1 mouse cellular context compared by ENCODE assay signal in genomic region chr1:171465749-171466412, GRCm38 (mm10).
TF ChIP-seq lines count a peak whose summit lies in the region.

No protein-coding gene starts in this region.

TF ChIP-seq in MEL, 35 proteins besides CTCF, POLR2A, EP300 and RAD21:
- no peak for TF ChIP-seq USF2 (IDR thresholded peaks at IDR 0.05; ENCODE audit: borderline replicate concordance in 1 of 2, insufficient read depth in 1 of 2, low read depth in 1 of 2, low read length in 2 of 2)
- TF ChIP-seq TBP (IDR thresholded peaks at IDR 0.05; ENCODE audit: low read depth, low read length), result peak; percentile 71
- peak; percentile 68 for TF ChIP-seq ZNF384 (IDR thresholded peaks at IDR 0.05; ENCODE audit: low read depth, low read length)
- TF ChIP-seq MXI1 (IDR thresholded peaks at IDR 0.05; ENCODE audit: low read depth, low read length), result no peak
- no peak for TF ChIP-seq POLR2AphosphoS5 (IDR thresholded peaks at IDR 0.05; ENCODE audit: borderline replicate concordance, low read depth, low read length)
- no peak for TF ChIP-seq POLR2AphosphoS2 (IDR thresholded peaks at IDR 0.05; ENCODE audit: low read length)
- TF ChIP-seq RCOR1 (IDR thresholded peaks at IDR 0.05; ENCODE audit: low read depth, low read length), result peak; percentile 26; the same call in 1 of the 2 replicates
